Mouse (Mus musculus) heart, postnatal 0 days (tissue): ENCODE measurements around the gene Hsph1.

ENCODE experiments used
- CTCF ChIP-seq: IDR thresholded peaks from 2 replicates; pipeline ENCODE4 v1.5.1; 2016; ENCODE audit warnings: antibody characterized with exemption, control low read depth, low read depth
- EP300 ChIP-seq: IDR thresholded peaks from 2 replicates; pipeline ENCODE4 v1.6.1; 2016; ENCODE audit warnings: antibody characterized with exemption, low read depth

GRCm38 (mm10) chr5:149566026-149566425 lies 70.2 kb downstream of the Hsph1 start:
- TF ChIP-seq EP300 (no peak), CTCF (no peak)
